Mouse (Mus musculus): Measurements from ENCODE around the gene Rmnd5a. TPM values are rescaled to one million over a fixed set of nuclear protein-coding genes. Genes with fewer than 3 reads are reported as not detected.

The Rmnd5a gene
- polyA plus RNA-seq, 1 experiment from 2014 or later, result 8.7 TPM

- ATAC-seq (ENCODE audit: low FRiP score), result peak; percentile 46
- Histone ChIP-seq H3K4me1 (peaks cover 43% of the 10 kb centered on the region), H3K36me3 (no peaks in the 10 kb centered on the region), H3K9me3 (replicated peaks) (no peaks in the 10 kb centered on the region), H3K27me3 (replicated peaks) (no peaks in the 10 kb centered on the region), H3K9ac (replicated peaks) (peak overlapping the region; percentile 92), H3K27ac (replicated peaks) (peak overlapping the region; percentile 99), H3K4me3 (replicated peaks) (peak overlapping the region; percentile 92), H3K4me2 (peak overlapping the region; percentile 65)
- WGBS, result under 1% methylated on average over 62 of the region's 62 CpGs
These were observed 776 bp downstream of the Rmnd5a start for GRCm38 (mm10) chr6:71439506-71440216.

GRCm38 (mm10) chr6:71438070-71438469, 2.4 kb downstream of the Rmnd5a start:
- H3K9ac ChIP-seq (replicated peaks), result no peak overlapping the region
- H3K4me3 ChIP-seq (replicated peaks), result peak overlapping the region; percentile 4; the same call in 1 of the 2 replicates
- no peak overlapping the region for H3K27ac ChIP-seq (replicated peaks)
- 57% methylated on average over 1 of the region's 1 CpGs for WGBS
- H3K27me3 ChIP-seq (replicated peaks), result no peaks in the 10 kb centered on the region
- H3K36me3 ChIP-seq, result no peaks in the 10 kb centered on the region
- peaks cover 43% of the 10 kb centered on the region for H3K4me1 ChIP-seq
- no peaks in the 10 kb centered on the region for H3K9me3 ChIP-seq (replicated peaks)
- ATAC-seq (ENCODE audit: low FRiP score), result no peak
- peak overlapping the region; percentile 37 for H3K4me2 ChIP-seq

GRCm38 (mm10) chr6:71427996-71428725, 12.3 kb downstream of the Rmnd5a start:
- H3K4me3 ChIP-seq (replicated peaks), result no peak overlapping the region
- 88% methylated on average over 4 of the region's 4 CpGs for WGBS
- peaks cover 12% of the 10 kb centered on the region for H3K36me3 ChIP-seq
- no peak overlapping the region for H3K9ac ChIP-seq (replicated peaks)
- H3K9me3 ChIP-seq (replicated peaks), result no peaks in the 10 kb centered on the region
- no peaks in the 10 kb centered on the region for H3K27me3 ChIP-seq (replicated peaks)
- ATAC-seq (ENCODE audit: low FRiP score), result no peak
- H3K27ac ChIP-seq (replicated peaks), result no peak overlapping the region
- H3K4me2 ChIP-seq, result no peak overlapping the region
- H3K4me1 ChIP-seq, result no peaks in the 10 kb centered on the region

- Histone ChIP-seq H3K4me1 (no peaks in the 10 kb centered on the region), H3K4me2 (no peak overlapping the region), H3K36me3 (peaks cover 12% of the 10 kb centered on the region), H3K9me3 (replicated peaks) (no peaks in the 10 kb centered on the region), H3K9ac (replicated peaks) (no peak overlapping the region), H3K27ac (replicated peaks) (no peak overlapping the region), H3K4me3 (replicated peaks) (no peak overlapping the region), H3K27me3 (replicated peaks) (no peaks in the 10 kb centered on the region)
- 97% methylated on average over 6 of the region's 6 CpGs for WGBS
- ATAC-seq (ENCODE audit: low FRiP score), result no peak
These were observed 14.8 kb downstream of the Rmnd5a start for GRCm38 (mm10) chr6:71425681-71426080.

- Histone ChIP-seq H3K4me2 (no peak overlapping the region), H3K4me1 (no peaks in the 10 kb centered on the region), H3K9ac (replicated peaks) (no peak overlapping the region), H3K27me3 (replicated peaks) (no peaks in the 10 kb centered on the region), H3K4me3 (replicated peaks) (no peak overlapping the region), H3K27ac (replicated peaks) (no peak overlapping the region), H3K36me3 (peaks cover 12% of the 10 kb centered on the region), H3K9me3 (replicated peaks) (no peaks in the 10 kb centered on the region)
- 86% methylated on average over 3 of the region's 3 CpGs for WGBS
- no peak for ATAC-seq (ENCODE audit: low FRiP score)
These were observed 17.3 kb downstream of the Rmnd5a start for GRCm38 (mm10) chr6:71423116-71423515.

- H3K4me1 ChIP-seq, result no peaks in the 10 kb centered on the region
- 71% methylated on average over 3 of the region's 3 CpGs for WGBS
- ATAC-seq (ENCODE audit: low FRiP score), result no peak
These were observed 18.3 kb downstream of the Rmnd5a start for GRCm38 (mm10) chr6:71422162-71422561.

GRCm38 (mm10) chr6:71420848-71421247, 19.6 kb downstream of the Rmnd5a start:
- Histone ChIP-seq H3K4me2 (no peak overlapping the region), H3K4me3 (replicated peaks) (no peak overlapping the region), H3K9me3 (replicated peaks) (no peaks in the 10 kb centered on the region), H3K27me3 (replicated peaks) (no peaks in the 10 kb centered on the region), H3K4me1 (no peaks in the 10 kb centered on the region), H3K36me3 (no peaks in the 10 kb centered on the region), H3K27ac (replicated peaks) (no peak overlapping the region), H3K9ac (replicated peaks) (no peak overlapping the region)
- no peak for ATAC-seq (ENCODE audit: low FRiP score)
- WGBS, result 89% methylated on average over 6 of the region's 6 CpGs

More at GRCm38 (mm10) chr6:71422162-71422561, 18.3 kb downstream of the Rmnd5a start:
- H3K4me2 ChIP-seq, result no peak overlapping the region
- no peaks in the 10 kb centered on the region for H3K9me3 ChIP-seq (replicated peaks)
- no peaks in the 10 kb centered on the region for H3K27me3 ChIP-seq (replicated peaks)
- no peak overlapping the region for H3K9ac ChIP-seq (replicated peaks)
- H3K36me3 ChIP-seq, result peaks cover 4% of the 10 kb centered on the region; the same call in 1 of the 2 replicates
- H3K27ac ChIP-seq (replicated peaks), result no peak overlapping the region
- H3K4me3 ChIP-seq (replicated peaks), result no peak overlapping the region

- no peak overlapping the region for H3K9ac ChIP-seq (replicated peaks)
- no peak overlapping the region for H3K4me2 ChIP-seq
- ATAC-seq (ENCODE audit: low FRiP score), result no peak
- 87% methylated on average over 3 of the region's 3 CpGs for WGBS
- H3K36me3 ChIP-seq, result no peaks in the 10 kb centered on the region
- H3K27ac ChIP-seq (replicated peaks), result no peak overlapping the region
- H3K4me1 ChIP-seq, result no peaks in the 10 kb centered on the region
- no peak overlapping the region for H3K4me3 ChIP-seq (replicated peaks)
- H3K27me3 ChIP-seq (replicated peaks), result no peaks in the 10 kb centered on the region
- H3K9me3 ChIP-seq (replicated peaks), result no peaks in the 10 kb centered on the region
These were observed 21.6 kb downstream of the Rmnd5a start for GRCm38 (mm10) chr6:71418874-71419273.

- no peak overlapping the region for H3K4me2 ChIP-seq
- H3K27ac ChIP-seq (replicated peaks), result no peak overlapping the region
- no peak overlapping the region for H3K9ac ChIP-seq (replicated peaks)
- ATAC-seq (ENCODE audit: low FRiP score), result no peak
- 94% methylated on average over 3 of the region's 3 CpGs for WGBS
- H3K9me3 ChIP-seq (replicated peaks), result no peaks in the 10 kb centered on the region
- no peak overlapping the region for H3K4me3 ChIP-seq (replicated peaks)
- H3K27me3 ChIP-seq (replicated peaks), result no peaks in the 10 kb centered on the region
- peaks cover 10% of the 10 kb centered on the region; the same call in 1 of the 2 replicates for H3K36me3 ChIP-seq
- H3K4me1 ChIP-seq, result no peaks in the 10 kb centered on the region
These were observed 25.0 kb downstream of the Rmnd5a start for GRCm38 (mm10) chr6:71415446-71415845.

- H3K27ac ChIP-seq (replicated peaks), result no peak overlapping the region
- 83% methylated on average over 4 of the region's 4 CpGs for WGBS
- no peaks in the 10 kb centered on the region for H3K9me3 ChIP-seq (replicated peaks)
- no peak for ATAC-seq (ENCODE audit: low FRiP score)
- H3K9ac ChIP-seq (replicated peaks), result no peak overlapping the region
- H3K4me1 ChIP-seq, result no peaks in the 10 kb centered on the region
- H3K4me3 ChIP-seq (replicated peaks), result no peak overlapping the region
- no peaks in the 10 kb centered on the region for H3K27me3 ChIP-seq (replicated peaks)
- H3K4me2 ChIP-seq, result no peak overlapping the region
- peaks cover 10% of the 10 kb centered on the region; the same call in 1 of the 2 replicates for H3K36me3 ChIP-seq
These were observed 25.8 kb downstream of the Rmnd5a start for GRCm38 (mm10) chr6:71414624-71415023.

GRCm38 (mm10) chr6:71398829-71399609, 41.4 kb downstream of the Rmnd5a start:
- 0 out of 2 replicates have a peak overlapping the region, but pooled peaks have one; percentile 4 for H3K27ac ChIP-seq (replicated peaks)
- H3K27me3 ChIP-seq (replicated peaks), result no peaks in the 10 kb centered on the region
- 78% methylated on average over 4 of the region's 4 CpGs for WGBS
- no peak overlapping the region for H3K4me3 ChIP-seq (replicated peaks)
- no peak overlapping the region for H3K9ac ChIP-seq (replicated peaks)
- H3K4me2 ChIP-seq, result no peak overlapping the region
- H3K4me1 ChIP-seq, result no peaks in the 10 kb centered on the region
- no peaks in the 10 kb centered on the region for H3K9me3 ChIP-seq (replicated peaks)
- peaks cover 6% of the 10 kb centered on the region for H3K36me3 ChIP-seq
- ATAC-seq (ENCODE audit: low FRiP score), result peak; percentile 65; the same call in 1 of the 2 replicates
